Comparison of ENCODE assay signal across 26 mouse cellular contexts in the genomic region with DNA sequence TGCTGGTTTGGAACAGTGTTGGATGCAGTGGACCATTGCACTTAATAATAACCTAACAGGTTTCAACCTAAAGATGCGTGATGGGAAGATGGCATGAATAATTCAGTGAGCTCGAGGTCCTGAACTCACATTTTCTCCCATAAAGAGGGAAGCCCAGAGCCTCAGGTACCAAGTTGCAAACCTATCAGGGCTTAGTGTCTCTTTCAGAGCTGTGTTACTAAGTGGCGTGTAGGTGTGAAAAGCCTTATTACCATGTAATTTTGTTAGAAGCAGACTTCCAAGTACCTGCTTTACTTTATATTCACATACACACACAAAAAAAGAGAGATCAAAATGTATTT.
A peak's percentile ranks its signal among the peaks of the same experiment; 100 is the strongest.
DNase-seq lines count a peak whose midpoint lies in the region; ATAC-seq and TF ChIP-seq lines count a peak whose summit lies in the region.
"Had no signal": no experiment of that assay in that cellular context is flagged by ENCODE, and none has a peak within 500 bp of the region (broad histone marks: within the 10 kb centered on the region; RNA-seq: fewer than 3 reads in every experiment).

No protein-coding gene starts in this region.

- no peak overlapping the region for H3K4me2 ChIP-seq in heart, postnatal 0 days (ENCODE audit: low read depth, low read length)
- no peak overlapping the region for H3K4me2 ChIP-seq in midbrain, embryonic 11.5 days
- H3K4me2 ChIP-seq in midbrain, postnatal 0 days (ENCODE audit: low read depth, low read length, poor library complexity, severe bottlenecking): no peak overlapping the region
- no peak overlapping the region for H3K4me2 ChIP-seq in forebrain, embryonic 15.5 days (replicated peaks)
- H3K4me2 ChIP-seq in midbrain, embryonic 14.5 days (ENCODE audit: low read length): no peak overlapping the region
- H3K4me2 ChIP-seq in kidney, embryonic 16.5 days (replicated peaks; ENCODE audit: low read depth, low read length): no peak overlapping the region
- H3K4me2 ChIP-seq: embryonic facial prominence, embryonic 12.5 days; intestine, embryonic 15.5 days; liver, embryonic 15.5 days; lung, embryonic 15.5 days had no signal

- H3K4me3 ChIP-seq in heart, postnatal 0 days (ENCODE audit: low read depth, low read length): no peak overlapping the region
- no peak overlapping the region for H3K4me3 ChIP-seq in midbrain, embryonic 11.5 days (ENCODE audit: low read depth, low read length)
- no peak overlapping the region for H3K4me3 ChIP-seq in midbrain, postnatal 0 days (ENCODE audit: low read depth, low read length)
- no peak overlapping the region for H3K4me3 ChIP-seq in forebrain, embryonic 15.5 days
- no peak overlapping the region for H3K4me3 ChIP-seq in midbrain, embryonic 14.5 days (replicated peaks; ENCODE audit: low read depth, low read length)
- no peak overlapping the region for H3K4me3 ChIP-seq in kidney, embryonic 16.5 days (ENCODE audit: low read length)
- H3K4me3 ChIP-seq: embryonic facial prominence, embryonic 12.5 days; gastrocnemius, adult 2 months; intestine, embryonic 15.5 days; liver, embryonic 15.5 days; lung, embryonic 15.5 days; megakaryocyte, embryonic 14.5 days had no signal

- H3K4me1 ChIP-seq in heart, postnatal 0 days (ENCODE audit: control insufficient read depth, insufficient read depth): peaks cover 19% of the 10 kb centered on the region; the same call in 1 of the 2 replicates
- H3K4me1 ChIP-seq in midbrain, embryonic 11.5 days (ENCODE audit: control insufficient read depth, insufficient read depth, low read length): peaks cover 4% of the 10 kb centered on the region; the same call in 1 of the 2 replicates
- H3K4me1 ChIP-seq in midbrain, postnatal 0 days (ENCODE audit: insufficient read depth, low read length): peaks cover 10% of the 10 kb centered on the region
- H3K4me1 ChIP-seq in forebrain, embryonic 15.5 days: peaks cover 19% of the 10 kb centered on the region
- H3K4me1 ChIP-seq in midbrain, embryonic 14.5 days (ENCODE audit: control insufficient read depth, insufficient read depth, low read length): peaks cover 19% of the 10 kb centered on the region
- peaks cover 17% of the 10 kb centered on the region for H3K4me1 ChIP-seq in kidney, embryonic 16.5 days (ENCODE audit: insufficient read depth, low read length)
- H3K4me1 ChIP-seq: embryonic facial prominence, embryonic 12.5 days; liver, embryonic 15.5 days; megakaryocyte, embryonic 14.5 days had no signal

- ATAC-seq in heart, postnatal 0 days (ENCODE audit: insufficient read depth, low read depth): no peak
- no peak for ATAC-seq in midbrain, embryonic 11.5 days (ENCODE audit: low FRiP score)
- ATAC-seq in midbrain, postnatal 0 days (ENCODE audit: low FRiP score): no peak
- peak; percentile 62 for ATAC-seq in forebrain, embryonic 15.5 days (replicated peaks)
- ATAC-seq in midbrain, embryonic 14.5 days (ENCODE audit: low FRiP score, low TSS enrichment): no peak; the same call in 1 of the 2 replicates
- no peak for ATAC-seq in kidney, embryonic 16.5 days (ENCODE audit: low FRiP score, low TSS enrichment)
- ATAC-seq: intestine, embryonic 15.5 days; Patski had no signal

- intact Hi-C loops in heart, postnatal 25 days (cut with DNase I): loop anchor here (5.0 to 10.0 kb wide), 2 partner anchors 179 to 214 kb away; no protein-coding TSS in a partner anchor

- no peaks in the 10 kb centered on the region for H3K27me3 ChIP-seq in heart, postnatal 0 days (ENCODE audit: control insufficient read depth, insufficient read depth, low read length)
- H3K27me3 ChIP-seq in midbrain, embryonic 11.5 days (ENCODE audit: control insufficient read depth, insufficient read depth, low read length): no peaks in the 10 kb centered on the region
- H3K27me3 ChIP-seq in midbrain, postnatal 0 days (ENCODE audit: insufficient read depth, low read length): no peaks in the 10 kb centered on the region
- H3K27me3 ChIP-seq in forebrain, embryonic 15.5 days: no peaks in the 10 kb centered on the region
- H3K27me3 ChIP-seq in midbrain, embryonic 14.5 days (ENCODE audit: control insufficient read depth, insufficient read depth, low read length): no peaks in the 10 kb centered on the region
- no peaks in the 10 kb centered on the region for H3K27me3 ChIP-seq in kidney, embryonic 16.5 days (ENCODE audit: insufficient read depth, low read length)
- H3K27me3 ChIP-seq: CH12.LX; embryonic facial prominence, embryonic 12.5 days; intestine, embryonic 15.5 days; liver, embryonic 15.5 days; lung, embryonic 15.5 days; Patski had no signal

- TF ChIP-seq EP300 in heart, postnatal 0 days (IDR thresholded peaks at IDR 0.05; ENCODE audit: low read depth): no peak

- 90% methylated on average over 3 of the region's 3 CpGs for WGBS in heart, postnatal 0 days
- whole genome bisulfite sequencing in midbrain, embryonic 11.5 days: 65% methylated on average over 3 of the region's 3 CpGs
- 40% methylated on average over 3 of the region's 3 CpGs for WGBS in midbrain, postnatal 0 days
- WGBS in forebrain, embryonic 15.5 days: 25% methylated on average over 3 of the region's 3 CpGs
- 47% methylated on average over 3 of the region's 3 CpGs for WGBS in midbrain, embryonic 14.5 days
- 65% methylated on average over 3 of the region's 3 CpGs for WGBS in kidney, embryonic 16.5 days

- DNase-seq in heart, postnatal 0 days (ENCODE audit: low spot score): no peak
- no peak for DNase-seq in heart, postnatal 25 days (ENCODE audit: low spot score)
- DNase-seq in midbrain, embryonic 11.5 days (ENCODE audit: low spot score, missing footprints): peak; percentile 56
- no peak for DNase-seq in midbrain, postnatal 0 days (ENCODE audit: low spot score)
- DNase-seq in midbrain, embryonic 14.5 days: peak; percentile 34
- DNase-seq in spleen, postnatal 14 days (ENCODE audit: low spot score in 2 of 2): no peak
- DNase-seq: adrenal gland, postnatal 36 days; B cell, adult 2 months; cerebellum, adult 11 months; cerebellum, postnatal 14 days; gastrocnemius, adult 2 months; kidney, adult 9 months; kidney, postnatal 25 days; left cerebral cortex, postnatal 4 days; liver; spleen, adult 18-20 months had no signal

- H3K9me3 ChIP-seq in heart, postnatal 0 days (replicated peaks; ENCODE audit: control insufficient read depth, low read length): no peaks in the 10 kb centered on the region
- no peaks in the 10 kb centered on the region for H3K9me3 ChIP-seq in midbrain, embryonic 11.5 days (ENCODE audit: control insufficient read depth, low read length)
- no peaks in the 10 kb centered on the region for H3K9me3 ChIP-seq in midbrain, postnatal 0 days (ENCODE audit: low read length)
- H3K9me3 ChIP-seq in forebrain, embryonic 15.5 days: no peaks in the 10 kb centered on the region
- H3K9me3 ChIP-seq in midbrain, embryonic 14.5 days (ENCODE audit: control insufficient read depth, low read length): no peaks in the 10 kb centered on the region
- H3K9me3 ChIP-seq in kidney, embryonic 16.5 days (ENCODE audit: low read length): no peaks in the 10 kb centered on the region
- H3K9me3 ChIP-seq: embryonic facial prominence, embryonic 12.5 days; G1E; intestine, embryonic 15.5 days; liver, embryonic 15.5 days; lung, embryonic 15.5 days; megakaryocyte, embryonic 14.5 days had no signal

- peak overlapping the region; percentile 67; the same call in 1 of the 2 replicates for H3K27ac ChIP-seq in heart, postnatal 0 days (ENCODE audit: low read depth)
- H3K27ac ChIP-seq in midbrain, embryonic 11.5 days (ENCODE audit: low read depth, low read length): no peak overlapping the region
- H3K27ac ChIP-seq in midbrain, postnatal 0 days (ENCODE audit: low read depth, low read length): no peak overlapping the region
- 0 out of 2 replicates have a peak overlapping the region, but pooled peaks have one; percentile 11 for H3K27ac ChIP-seq in forebrain, embryonic 15.5 days (replicated peaks)
- H3K27ac ChIP-seq in midbrain, embryonic 14.5 days (replicated peaks; ENCODE audit: low read depth, low read length): peak overlapping the region; percentile 68; the same call in 1 of the 2 replicates
- H3K27ac ChIP-seq in kidney, embryonic 16.5 days (ENCODE audit: low read length): no peak overlapping the region
- H3K27ac ChIP-seq: embryonic facial prominence, embryonic 12.5 days; intestine, embryonic 15.5 days; liver, embryonic 15.5 days; lung, embryonic 15.5 days had no signal

- no peak for TF ChIP-seq CTCF in heart, postnatal 0 days (IDR thresholded peaks at IDR 0.05; ENCODE audit: low read depth)
- TF ChIP-seq CTCF in midbrain, postnatal 0 days (IDR thresholded peaks at IDR 0.05): no peak

- H3K36me3 ChIP-seq in heart, postnatal 0 days (replicated peaks; ENCODE audit: control insufficient read depth, insufficient read depth, low read length): no peaks in the 10 kb centered on the region
- no peaks in the 10 kb centered on the region for H3K36me3 ChIP-seq in midbrain, embryonic 11.5 days (ENCODE audit: control insufficient read depth, insufficient read depth, low read length)
- no peaks in the 10 kb centered on the region for H3K36me3 ChIP-seq in midbrain, postnatal 0 days (ENCODE audit: insufficient read depth, low read length)
- no peaks in the 10 kb centered on the region for H3K36me3 ChIP-seq in forebrain, embryonic 15.5 days
- H3K36me3 ChIP-seq in midbrain, embryonic 14.5 days (ENCODE audit: control insufficient read depth, insufficient read depth, low read length): no peaks in the 10 kb centered on the region
- no peaks in the 10 kb centered on the region for H3K36me3 ChIP-seq in kidney, embryonic 16.5 days (ENCODE audit: insufficient read depth, low read length)
- H3K36me3 ChIP-seq: embryonic facial prominence, embryonic 12.5 days; G1E; intestine, embryonic 15.5 days; liver, embryonic 15.5 days; lung, embryonic 15.5 days had no signal

- no peak overlapping the region for H3K9ac ChIP-seq in heart, postnatal 0 days (replicated peaks; ENCODE audit: low read depth, low read length)
- H3K9ac ChIP-seq in midbrain, embryonic 11.5 days (ENCODE audit: low read length): no peak overlapping the region
- no peak overlapping the region for H3K9ac ChIP-seq in midbrain, postnatal 0 days (replicated peaks; ENCODE audit: low read length, poor library complexity, severe bottlenecking)
- no peak overlapping the region for H3K9ac ChIP-seq in forebrain, embryonic 15.5 days (replicated peaks)
- H3K9ac ChIP-seq in midbrain, embryonic 14.5 days (replicated peaks; ENCODE audit: low read length): no peak overlapping the region
- no peak overlapping the region for H3K9ac ChIP-seq in kidney, embryonic 16.5 days (replicated peaks; ENCODE audit: low read length)
- H3K9ac ChIP-seq: embryonic facial prominence, embryonic 12.5 days; intestine, embryonic 15.5 days; liver, embryonic 15.5 days; lung, embryonic 15.5 days had no signal

Comparison
In these comparisons a context has a peak if more than half of its experiments do, and no peak if none do; other contexts are left out.
1. DNase-seq: peak in midbrain, embryonic 11.5 days (single experiment) and midbrain, embryonic 14.5 days (single experiment); none in heart, postnatal 0 days (single experiment), heart, postnatal 25 days (single experiment), midbrain, postnatal 0 days (single experiment) and spleen, postnatal 14 days (0 of 2).
2. H3K27ac ChIP-seq: peak in heart, postnatal 0 days (single experiment), forebrain, embryonic 15.5 days (single experiment) and midbrain, embryonic 14.5 days (single experiment); none in midbrain, embryonic 11.5 days (single experiment), midbrain, postnatal 0 days (single experiment) and kidney, embryonic 16.5 days (single experiment).